Mouse (Mus musculus) neutrophil, adult 83 days (primary cell): ENCODE measurements around the gene Per2. TPM values are rescaled to one million over a fixed set of nuclear protein-coding genes. Genes with fewer than 3 reads are reported as not detected.

Experiments
- total RNA-seq, 2 experiments: library from RNA; stranded (reverse); gene quantifications; one replicate each; pipeline ENCODE4 v1.2.4; 2023

Gene Per2
- 10 to 100 TPM; 33.4 to 40.8 TPM for total RNA-seq

GRCm38 (mm10) chr1:91459059-91459809, at the start of gene Per2:
Per2 (minus strand) TSS chr1:91459324.

GRCm38 (mm10) chr1:91494457-91495140, 35.5 kb upstream of the Per2 start, which contains the start of gene Traf3ip1:
Traf3ip1 (plus strand) TSS chr1:91494647.

GRCm38 (mm10) chr1:91413898-91414594, 45.1 kb downstream of the Per2 start, which contains the start of gene Hes6:
Hes6 (minus strand) TSS chr1:91414038.

GRCm38 (mm10) chr1:91398260-91399062, 60.7 kb downstream of the Per2 start, which contains the start of gene Ilkap:
Ilkap (minus strand) TSS chr1:91398815.

GRCm38 (mm10) chr1:91366215-91367108, 92.7 kb downstream of the Per2 start, which contains the start of gene Erfe:
Erfe (plus strand) TSS chr1:91366430.

Other genes starting within 250 kb of the Per2 start
- gene Ube2f, start 209.0 kb downstream of the Per2 start, total RNA-seq = 10 to 100 TPM; 48.1 to 49.7 TPM
- gene Scly, start 161.0 kb downstream of the Per2 start, total RNA-seq = 10 to 100 TPM; 22.6 to 23.5 TPM
- not detected for gene Espnl, start 137.2 kb downstream of the Per2 start, total RNA-seq
- under 1 TPM in 1 of 2 experiments, not detected in 1; 0.22 TPM for gene Klhl30, start 108.3 kb downstream of the Per2 start, total RNA-seq
- under 1 TPM; 0.79 to 0.84 TPM for gene Erfe, start 92.9 kb downstream of the Per2 start, total RNA-seq
- 10 to 100 TPM; 57.2 to 57.3 TPM for gene Ilkap, start 60.5 kb downstream of the Per2 start, total RNA-seq
- gene Hes6, start 45.3 kb downstream of the Per2 start, total RNA-seq = 10 to 100 TPM; 23.7 to 24.1 TPM
- gene Traf3ip1, start 35.3 kb upstream of the Per2 start, total RNA-seq = 1 to 10 TPM; 1.8 to 2.1 TPM
- 10 to 100 TPM; 11.0 to 12.6 TPM for gene Asb1, start 81.2 kb upstream of the Per2 start, total RNA-seq